Mouse (Mus musculus): ENCODE results near the gene Nme3. TPM values are rescaled to one million over a fixed set of nuclear protein-coding genes. Genes with fewer than 3 reads are reported as not detected.

Gene Nme3
- polyA plus RNA-seq, 1 experiment from 2014 or later, result 47.7 TPM

GRCm38 (mm10) chr17:24878531-24878930 is 17.8 kb upstream of the Nme3 start:
- DNase-seq (ENCODE audit: low spot score), result no peak

GRCm38 (mm10) chr17:24881738-24882440 is 14.4 kb upstream of the Nme3 start:
- DNase-seq (ENCODE audit: low spot score), result no peak

GRCm38 (mm10) chr17:24884391-24884790 is 11.9 kb upstream of the Nme3 start:
- no peak for DNase-seq (ENCODE audit: low spot score)

GRCm38 (mm10) chr17:24885356-24886133 is 10.8 kb upstream of the Nme3 start:
- no peak for DNase-seq (ENCODE audit: low spot score)

GRCm38 (mm10) chr17:24886134-24886931 is 10.0 kb upstream of the Nme3 start, which contains the start of the genes Nubp2 and Spsb3:
Nubp2 (minus strand) TSS chr17:24886349.
Spsb3 (plus strand) TSS chr17:24886643.
- peak; percentile 99 for DNase-seq (ENCODE audit: low spot score)

GRCm38 (mm10) chr17:24886932-24887271 is 9.4 kb upstream of the Nme3 start:
- no peak for DNase-seq (ENCODE audit: low spot score)

- peak; percentile 45 for DNase-seq (ENCODE audit: low spot score)
Observed at GRCm38 (mm10) chr17:24887291-24888080, 8.8 kb upstream of the Nme3 start.

- DNase-seq (ENCODE audit: low spot score), result no peak
Observed at GRCm38 (mm10) chr17:24888862-24889261, 7.4 kb upstream of the Nme3 start.

GRCm38 (mm10) chr17:24890151-24891092 is 5.9 kb upstream of the Nme3 start:
- DNase-seq (ENCODE audit: low spot score), result no peak

- no peak for DNase-seq (ENCODE audit: low spot score)
Observed at GRCm38 (mm10) chr17:24891321-24891720, 5.0 kb upstream of the Nme3 start.

- DNase-seq (ENCODE audit: low spot score), result no peak
Observed at GRCm38 (mm10) chr17:24892785-24893184, 3.5 kb upstream of the Nme3 start.

GRCm38 (mm10) chr17:24893276-24893675 is 3.0 kb upstream of the Nme3 start:
- no peak for DNase-seq (ENCODE audit: low spot score)

- no peak for DNase-seq (ENCODE audit: low spot score)
Observed at GRCm38 (mm10) chr17:24894061-24894994, 2.0 kb upstream of the Nme3 start.

GRCm38 (mm10) chr17:24894995-24895547 is 1.2 kb upstream of the Nme3 start, which contains the start of the genes Eme2 and Mrps34:
Eme2 (minus strand) TSS chr17:24895087.
Mrps34 (plus strand) TSS chr17:24895116.
- DNase-seq (ENCODE audit: low spot score), result peak; percentile 82

- no peak for DNase-seq (ENCODE audit: low spot score)
Observed at GRCm38 (mm10) chr17:24895571-24896240, 594 bp upstream of the Nme3 start.

GRCm38 (mm10) chr17:24896993-24897269 is 631 bp downstream of the Nme3 start:
- no peak for DNase-seq (ENCODE audit: low spot score)

GRCm38 (mm10) chr17:24897600-24897999 is 1.3 kb downstream of the Nme3 start:
- no peak for DNase-seq (ENCODE audit: low spot score)
